Mouse (Mus musculus) cerebellum, adult 8-10 months (tissue): ENCODE data around the gene Tmem169.

Experiments used
- DNase-seq: peaks from one replicate; pipeline ENCODE4 v3.0.0; 2022

The Tmem169 gene

GRCm38 (mm10) chr1:72334807-72335206 lies 50.6 kb downstream of the Tmem169 start:
- DNase-seq = no peak

DNA sequence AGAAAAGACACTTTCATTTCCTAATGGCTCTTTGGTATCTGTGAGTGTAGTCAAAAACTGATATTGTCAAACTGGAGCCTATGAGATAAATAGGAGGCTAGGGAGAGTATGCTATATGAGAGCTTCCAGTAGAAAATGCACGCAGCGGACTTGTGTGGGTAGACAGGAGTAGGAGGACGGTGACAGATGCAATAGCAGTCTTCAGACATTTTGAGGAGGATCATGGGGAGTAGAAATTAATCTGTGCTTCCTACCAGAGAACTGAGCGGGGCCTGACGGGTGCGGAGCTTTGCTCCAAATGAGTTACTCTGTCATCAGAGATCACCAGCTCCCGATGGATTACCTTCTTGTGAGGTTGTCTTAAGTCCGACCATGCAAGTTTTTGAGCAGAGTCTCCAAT lies 52.6 kb downstream of the Tmem169 start:
- no peak for DNase-seq

GRCm38 (mm10) chr1:72338341-72338740 lies 54.2 kb downstream of the Tmem169 start:
- no peak for DNase-seq

GRCm38 (mm10) chr1:72347873-72348272 lies 63.7 kb downstream of the Tmem169 start:
- DNase-seq = no peak
